In the genomic region with DNA sequence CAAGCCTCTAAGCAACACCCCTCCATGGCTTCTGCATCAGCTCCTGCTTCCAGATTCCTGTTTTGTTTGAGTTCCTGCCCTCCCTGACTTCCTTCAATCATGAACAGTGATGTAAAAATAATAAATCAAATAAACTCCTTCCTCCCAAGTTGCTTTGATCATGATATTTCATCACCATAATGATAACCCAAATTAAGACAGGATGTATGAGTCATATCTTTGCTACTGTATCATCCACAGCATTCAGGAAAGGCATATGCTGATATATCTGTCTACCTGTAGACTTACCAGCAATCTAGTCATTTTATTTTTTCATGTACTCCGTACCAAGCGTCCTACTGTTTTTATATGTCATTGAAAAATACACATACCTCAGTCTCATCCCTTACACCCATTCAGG, we compare ENCODE assay signal across 20 mouse cellular contexts. TPM values are rescaled to one million over a fixed set of nuclear protein-coding genes. Genes with fewer than 3 reads are reported as not detected.
DNase-seq lines count a peak whose midpoint lies in the region; ATAC-seq lines count a peak whose summit lies in the region.
"Had no signal": no experiment of that assay in that cellular context is flagged by ENCODE, and none has a peak within 500 bp of the region (broad histone marks: within the 10 kb centered on the region; RNA-seq: fewer than 3 reads in every experiment).

No protein-coding gene starts in this region.

- ATAC-seq in activated CD4-positive, CD25-positive, alpha-beta regulatory T cell, adult 4 months = peak; percentile 80
- ATAC-seq in inflammation-experienced regulatory T-cells, adult 6 months = peak; percentile 91
- ATAC-seq: forebrain, embryonic 14.5 days; forebrain, embryonic 16.5 days; Patski had no signal

- peak; percentile 35 for DNase-seq in CD4-positive, CD25-positive, alpha-beta regulatory T cell, adult 2 months (ENCODE audit: low read depth, low spot score)
- DNase-seq in thymus, adult 18-20 months = no peak
- no peak for DNase-seq in frontal cortex, postnatal 36 days (ENCODE audit: low spot score in 2 of 2)
- DNase-seq in spleen, postnatal 4 days (ENCODE audit: low spot score in 2 of 2) = no peak
- DNase-seq: adrenal gland, adult 2 months; adrenal gland, postnatal 10 days; adrenal gland, postnatal 25 days; B cell, adult 2 months; cerebellum, adult 11 months; cerebellum, adult 18-20 months; cerebellum, adult 8-10 months; cerebellum, adult 9-11 months; cerebellum, postnatal 14 days; cerebellum, postnatal 36 days; embryo, embryonic 11 days had no signal

RNA-seq across cellular contexts. Expression of gene Rnf145, which starts 17.3 kb away (rescaled TPM):
- polyA plus RNA-seq in activated CD4-positive, CD25-positive, alpha-beta regulatory T cell, adult 4 months (2017; shearing (Covaris generic)) = 10 to 100 TPM; 45.3 to 60.4 TPM
- polyA plus RNA-seq in inflammation-experienced regulatory T-cells, adult 6 months (2017; shearing (Covaris generic)) = 10 to 100 TPM; 49.3 to 67.5 (median 63.5) TPM

RNA-seq across cellular contexts. Expression of gene Ublcp1, which starts 31.2 kb away (rescaled TPM):
- 10 to 100 TPM; 41.0 to 42.9 TPM for polyA plus RNA-seq in activated CD4-positive, CD25-positive, alpha-beta regulatory T cell, adult 4 months (2017; shearing (Covaris generic))
- polyA plus RNA-seq in inflammation-experienced regulatory T-cells, adult 6 months (2017; shearing (Covaris generic)) = 10 to 100 TPM; 41.8 to 44.1 (median 43.3) TPM
